ENCODE assay signal across 19 mouse cellular contexts in genomic region chr1:128706167-128706566, GRCm38 (mm10).
"Had no signal": no experiment of that assay in that cellular context is flagged by ENCODE, and none has a peak within 500 bp of the region (broad histone marks: within the 10 kb centered on the region; RNA-seq: fewer than 3 reads in every experiment).

No protein-coding gene starts in this region.

- H3K4me2 ChIP-seq: lung, embryonic 14.5 days; midbrain, embryonic 11.5 days; midbrain, embryonic 13.5 days; midbrain, embryonic 15.5 days; neural tube, embryonic 13.5 days; neural tube, embryonic 15.5 days had no signal

- H3K4me3 ChIP-seq: midbrain, embryonic 13.5 days; midbrain, embryonic 15.5 days; myocyte; neural tube, embryonic 13.5 days; neural tube, embryonic 15.5 days had no signal

- H3K4me1 ChIP-seq: midbrain, embryonic 15.5 days; neural tube, embryonic 15.5 days had no signal

- H3K36me3 ChIP-seq: midbrain, embryonic 13.5 days; midbrain, embryonic 15.5 days; neural tube, embryonic 13.5 days; neural tube, embryonic 15.5 days had no signal

- H3K9me3 ChIP-seq: midbrain, embryonic 13.5 days; midbrain, embryonic 15.5 days; neural tube, embryonic 13.5 days; neural tube, embryonic 15.5 days had no signal

- H3K9ac ChIP-seq: liver, embryonic 14.5 days; lung, embryonic 14.5 days; midbrain, embryonic 13.5 days; midbrain, embryonic 15.5 days; neural tube, embryonic 13.5 days; neural tube, embryonic 15.5 days had no signal

- H3K27ac ChIP-seq: liver, embryonic 14.5 days; midbrain, embryonic 13.5 days; midbrain, embryonic 15.5 days; neural tube, embryonic 13.5 days; neural tube, embryonic 15.5 days had no signal

- DNase-seq: lung, adult 18-20 months; lung, embryonic 14.5 days; lung, postnatal 10 days; lung, postnatal 4 days; retina, postnatal 1 day; right cerebral cortex, adult 18-20 months; right cerebral cortex, postnatal 25 days; right cerebral cortex, postnatal 4 days; spleen, adult 18-20 months; thymus, adult 18-20 months; thymus, postnatal 25 days; thymus, postnatal 4 days had no signal

- ATAC-seq: midbrain, embryonic 13.5 days; midbrain, embryonic 15.5 days had no signal

- H3K27me3 ChIP-seq: midbrain, embryonic 13.5 days; midbrain, embryonic 15.5 days; neural tube, embryonic 13.5 days; neural tube, embryonic 15.5 days had no signal
